In the genomic region with DNA sequence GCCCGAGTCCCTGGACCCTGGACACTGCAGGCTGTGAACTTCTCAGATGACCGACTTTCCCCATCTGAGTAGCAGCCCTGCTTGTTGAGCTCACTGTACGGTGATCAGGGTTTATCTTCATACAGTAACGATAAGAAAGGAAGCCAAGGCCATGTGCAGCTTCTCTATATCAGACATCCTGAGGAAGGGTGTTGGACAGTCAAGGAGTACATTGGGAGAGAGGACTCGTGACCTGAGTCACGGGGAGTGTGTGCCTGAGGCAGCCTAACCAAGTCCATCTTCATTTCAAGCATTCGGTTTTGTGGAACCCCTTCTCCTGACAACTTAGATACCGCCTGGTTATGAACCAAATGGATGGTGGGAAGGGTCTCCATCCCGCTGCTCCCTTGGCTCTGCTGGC, we compare ENCODE assay signal across 15 mouse cellular contexts. TPM values are rescaled to one million over a fixed set of nuclear protein-coding genes. Genes with fewer than 3 reads are reported as not detected.
DNase-seq lines count a peak whose midpoint lies in the region; ATAC-seq and TF ChIP-seq lines count a peak whose summit lies in the region.
"Had no signal": no experiment of that assay in that cellular context is flagged by ENCODE, and none has a peak within 500 bp of the region (broad histone marks: within the 10 kb centered on the region; RNA-seq: fewer than 3 reads in every experiment).

No protein-coding gene starts in this region.

- H3K4me1 ChIP-seq in heart, embryonic 11.5 days (ENCODE audit: control insufficient read depth, insufficient read depth, low read length), result peaks cover 24% of the 10 kb centered on the region
- H3K4me1 ChIP-seq in intestine, embryonic 15.5 days (replicated peaks), result peaks cover 21% of the 10 kb centered on the region
- H3K4me1 ChIP-seq in intestine, postnatal 0 days (replicated peaks; ENCODE audit: control insufficient read depth, insufficient read depth, low read length), result peaks cover 8% of the 10 kb centered on the region; the same call in 1 of the 2 replicates
- peaks cover 74% of the 10 kb centered on the region for H3K4me1 ChIP-seq in E14TG2a.4 (replicated peaks; ENCODE audit: low read depth, low read length)
- H3K4me1 ChIP-seq in limb, embryonic 13.5 days, result peaks cover 36% of the 10 kb centered on the region

- 59% methylated on average over 9 of the region's 9 CpGs for WGBS in heart, embryonic 11.5 days (ENCODE audit: insufficient replicate concordance)
- 65% methylated on average over 9 of the region's 9 CpGs for WGBS in intestine, embryonic 15.5 days
- WGBS in intestine, postnatal 0 days, result 68% methylated on average over 9 of the region's 9 CpGs
- WGBS in limb, embryonic 13.5 days, result 77% methylated on average over 9 of the region's 9 CpGs

- no peak overlapping the region for H3K9ac ChIP-seq in heart, embryonic 11.5 days (ENCODE audit: low read depth, low read length)
- H3K9ac ChIP-seq in intestine, embryonic 15.5 days, result no peak overlapping the region
- H3K9ac ChIP-seq in intestine, postnatal 0 days (ENCODE audit: low read depth, low read length), result no peak overlapping the region
- H3K9ac ChIP-seq in limb, embryonic 13.5 days, result no peak overlapping the region
- H3K9ac ChIP-seq: forebrain, embryonic 13.5 days had no signal

- no peaks in the 10 kb centered on the region for H3K36me3 ChIP-seq in heart, embryonic 11.5 days (ENCODE audit: control insufficient read depth, insufficient read depth, low read length)
- no peaks in the 10 kb centered on the region for H3K36me3 ChIP-seq in intestine, embryonic 15.5 days
- H3K36me3 ChIP-seq in intestine, postnatal 0 days (ENCODE audit: control insufficient read depth, insufficient read depth), result peaks cover 2% of the 10 kb centered on the region; the same call in 1 of the 2 replicates
- peaks cover 22% of the 10 kb centered on the region for H3K36me3 ChIP-seq in E14TG2a.4 (ENCODE audit: insufficient read depth, low read length)
- no peaks in the 10 kb centered on the region for H3K36me3 ChIP-seq in limb, embryonic 13.5 days

- no peak for TF ChIP-seq CTCF in intestine, postnatal 0 days (IDR thresholded peaks at IDR 0.05; ENCODE audit: low read depth)
- no peak for TF ChIP-seq CTCF in E14TG2a.4 (conservative IDR thresholded peaks at IDR 0.05; ENCODE audit: low read length)

- no peak for DNase-seq in heart, postnatal 36 days
- DNase-seq in right cerebral cortex, postnatal 4 days, result no peak
- DNase-seq in layer of hippocampus, adult 9-10 months (ENCODE audit: low spot score), result no peak
- DNase-seq: cerebellum, adult 18-20 months; lung, postnatal 36 days; right cerebral cortex, adult 18-20 months; spleen, adult 18-20 months had no signal

- no peak overlapping the region for H3K4me3 ChIP-seq in heart, embryonic 11.5 days (ENCODE audit: low read depth, low read length)
- no peak overlapping the region for H3K4me3 ChIP-seq in intestine, embryonic 15.5 days (replicated peaks)
- no peak overlapping the region for H3K4me3 ChIP-seq in intestine, postnatal 0 days (ENCODE audit: low read depth, low read length)
- 0 out of 2 replicates have a peak overlapping the region, but pooled peaks have one; percentile 3 for H3K4me3 ChIP-seq in E14TG2a.4 (replicated peaks; ENCODE audit: low read length)
- H3K4me3 ChIP-seq in limb, embryonic 13.5 days, result no peak overlapping the region
- H3K4me3 ChIP-seq: forebrain, embryonic 13.5 days had no signal

- H3K4me2 ChIP-seq in heart, embryonic 11.5 days, result peak overlapping the region; percentile 27; the same call in 1 of the 2 replicates
- no peak overlapping the region for H3K4me2 ChIP-seq in intestine, embryonic 15.5 days (replicated peaks)
- H3K4me2 ChIP-seq in intestine, postnatal 0 days (replicated peaks; ENCODE audit: low read depth), result no peak overlapping the region
- no peak overlapping the region for H3K4me2 ChIP-seq in limb, embryonic 13.5 days (replicated peaks)
- H3K4me2 ChIP-seq: forebrain, embryonic 13.5 days; midbrain, embryonic 11.5 days had no signal

- H3K9me3 ChIP-seq in heart, embryonic 11.5 days (replicated peaks; ENCODE audit: control insufficient read depth, low read length), result no peaks in the 10 kb centered on the region
- H3K9me3 ChIP-seq in intestine, embryonic 15.5 days, result no peaks in the 10 kb centered on the region
- no peaks in the 10 kb centered on the region for H3K9me3 ChIP-seq in intestine, postnatal 0 days (ENCODE audit: control insufficient read depth)
- H3K9me3 ChIP-seq in E14TG2a.4 (ENCODE audit: low read length), result no peaks in the 10 kb centered on the region
- H3K9me3 ChIP-seq in limb, embryonic 13.5 days, result no peaks in the 10 kb centered on the region
- H3K9me3 ChIP-seq: forebrain, embryonic 13.5 days had no signal

- 0 out of 2 replicates have a peak, but pooled peaks have one; percentile 19 for ATAC-seq in heart, embryonic 11.5 days (replicated peaks; ENCODE audit: insufficient number of reproducible peaks, low FRiP score, low TSS enrichment)
- ATAC-seq in intestine, embryonic 15.5 days, result no peak
- ATAC-seq in intestine, postnatal 0 days, result no peak
- ATAC-seq in limb, embryonic 13.5 days (ENCODE audit: low FRiP score, low read depth), result no peak
- ATAC-seq: forebrain, embryonic 13.5 days; hindbrain, embryonic 16.5 days had no signal

- peaks cover 6% of the 10 kb centered on the region for H3K27me3 ChIP-seq in heart, embryonic 11.5 days (ENCODE audit: control insufficient read depth, insufficient read depth, low read length)
- H3K27me3 ChIP-seq in intestine, embryonic 15.5 days (replicated peaks), result no peaks in the 10 kb centered on the region
- H3K27me3 ChIP-seq in intestine, postnatal 0 days (replicated peaks; ENCODE audit: control insufficient read depth, insufficient read depth, low read length), result no peaks in the 10 kb centered on the region
- no peaks in the 10 kb centered on the region for H3K27me3 ChIP-seq in E14TG2a.4 (ENCODE audit: insufficient read depth, low read length)
- H3K27me3 ChIP-seq in limb, embryonic 13.5 days, result no peaks in the 10 kb centered on the region
- H3K27me3 ChIP-seq: forebrain, embryonic 13.5 days had no signal

- intact Hi-C loops in heart, postnatal 36 days (cut with DNase I), result no loop called here

- H3K27ac ChIP-seq in heart, embryonic 11.5 days (ENCODE audit: low read depth, low read length), result no peak overlapping the region
- H3K27ac ChIP-seq in intestine, embryonic 15.5 days, result peak overlapping the region; percentile 6; the same call in 1 of the 2 replicates
- H3K27ac ChIP-seq in intestine, postnatal 0 days (ENCODE audit: low read depth, low read length), result no peak overlapping the region
- H3K27ac ChIP-seq in limb, embryonic 13.5 days, result peak overlapping the region; percentile 45; the same call in 1 of the 2 replicates
- H3K27ac ChIP-seq: forebrain, embryonic 13.5 days had no signal

RNA-seq across cellular contexts. Expression of a gene that starts 32.0 kb away (rescaled TPM):
- 17.0 and 18.4 TPM in 2 replicates for polyA plus RNA-seq in heart, embryonic 11.5 days (2014; fragmentation: Nextera tagmentation; extraction: Ambion mirVana)
- total RNA-seq in heart, postnatal 36 days (2021), result 1 to 10 TPM; 3.1 to 3.6 TPM
- 17.9 and 18.1 TPM in 2 replicates for polyA plus RNA-seq in intestine, embryonic 15.5 days (2015; fragmentation: Nextera tagmentation; extraction: Ambion mirVana)
- polyA plus RNA-seq in intestine, postnatal 0 days (2015; fragmentation: Nextera tagmentation; extraction: Ambion mirVana), result 4.7 and 6.1 TPM in 2 replicates
- polyA plus RNA-seq in limb, embryonic 13.5 days (2015; fragmentation: Nextera tagmentation; extraction: Ambion mirVana), result 14.2 TPM in 2 replicates

RNA-seq across cellular contexts. Expression of a gene that starts 46.1 kb away (rescaled TPM):
- polyA plus RNA-seq in heart, embryonic 11.5 days (2014; fragmentation: Nextera tagmentation; extraction: Ambion mirVana), result 31.0 and 31.1 TPM in 2 replicates
- total RNA-seq in heart, postnatal 36 days (2021), result 10 to 100 TPM; 12.2 to 12.3 TPM
- 33.6 and 41.1 TPM in 2 replicates for polyA plus RNA-seq in intestine, embryonic 15.5 days (2015; fragmentation: Nextera tagmentation; extraction: Ambion mirVana)
- 10.7 and 12.1 TPM in 2 replicates for polyA plus RNA-seq in intestine, postnatal 0 days (2015; fragmentation: Nextera tagmentation; extraction: Ambion mirVana)
- polyA plus RNA-seq in limb, embryonic 13.5 days (2015; fragmentation: Nextera tagmentation; extraction: Ambion mirVana), result 40.9 and 41.3 TPM in 2 replicates

Comparison
In these comparisons a context has a peak if more than half of its experiments do, and no peak if none do; other contexts are left out.
1. H3K27ac ChIP-seq: peak in intestine, embryonic 15.5 days (single experiment) and limb, embryonic 13.5 days (single experiment); none in heart, embryonic 11.5 days (single experiment) and intestine, postnatal 0 days (single experiment).